Mouse (Mus musculus) embryonic facial prominence, embryonic 12.5 days (tissue): ENCODE measurements around the gene App. TPM values are rescaled to one million over a fixed set of nuclear protein-coding genes. Genes with fewer than 3 reads are reported as not detected.

ENCODE experiments used
- ATAC-seq: fragments of 200-750 bp; cut with Nextera tagmentation; 2 replicates; pipeline ENCODE4 v1.8.0; 2017; ENCODE audit not compliant: insufficient number of reproducible peaks, insufficient read depth, low FRiP score, low TSS enrichment
- H3K27ac ChIP-seq: fragments of 300-500 bp; sonication (generic); 2 replicates; pipeline ENCODE4 v1.5.1; 2016; ENCODE audit warnings: mild to moderate bottlenecking
- H3K27me3 ChIP-seq: fragments of 300-500 bp; sonication (generic); 2 replicates; pipeline ENCODE4 v1.6.1; 2016; ENCODE audit warnings: mild to moderate bottlenecking, moderate library complexity
- H3K36me3 ChIP-seq: fragments of 300-500 bp; sonication (generic); 2 replicates; pipeline ENCODE4 v1.6.1; 2016; ENCODE audit warnings: mild to moderate bottlenecking
- H3K4me1 ChIP-seq: fragments of 300-500 bp; sonication (generic); 2 replicates; pipeline ENCODE4 v1.6.1; 2016
- H3K4me2 ChIP-seq: fragments of 300-500 bp; sonication (generic); replicated peaks from 2 replicates; pipeline ENCODE4 v1.6.1; 2016; ENCODE audit warnings: mild to moderate bottlenecking, moderate library complexity
- H3K4me3 ChIP-seq: fragments of 300-500 bp; sonication (generic); 2 replicates; pipeline ENCODE4 v1.5.1; 2016; ENCODE audit warnings: mild to moderate bottlenecking
- H3K9ac ChIP-seq: fragments of 300-500 bp; sonication (generic); 2 replicates; pipeline ENCODE4 v1.6.1; 2016; ENCODE audit warnings: mild to moderate bottlenecking, moderate library complexity
- H3K9me3 ChIP-seq: fragments of 300-500 bp; sonication (generic); 2 replicates; pipeline ENCODE4 v1.6.1; 2016; ENCODE audit warnings: mild to moderate bottlenecking, moderate library complexity
- WGBS: fragments of 180-500 bp; shearing (Covaris S2); methylation state at CpG from one replicate; pipeline ENCODE4 v1.1.7; 2016; 5-methylcytosine and 5-hydroxymethylcytosine counted together
- polyA plus RNA-seq: library from polyadenylated mRNA; unstranded; fragments of >200 nt; fragmentation: Nextera tagmentation; extraction: Ambion mirVana; gene quantifications from 2 replicates; pipeline ENCODE4 v1.2.1, GENCODE M21; 2016

The App gene
- polyA plus RNA-seq, 1 experiment from 2014 or later: 224 TPM

- Histone ChIP-seq H3K36me3 (peaks cover 17% of the 10 kb centered on the region), H3K27me3 (no peaks in the 10 kb centered on the region), H3K9ac (no peak overlapping the region), H3K4me2 (no peak overlapping the region), H3K9me3 (no peaks in the 10 kb centered on the region), H3K4me3 (no peak overlapping the region), H3K4me1 (no peaks in the 10 kb centered on the region), H3K27ac (no peak overlapping the region)
- 90% methylated on average over 12 of the region's 12 CpGs for WGBS
- ATAC-seq: no peak
Observed at GRCm38 (mm10) chr16:85072624-85073023, 100.9 kb downstream of the App start.

GRCm38 (mm10) chr16:85071791-85072190 lies 101.8 kb downstream of the App start:
- Histone ChIP-seq H3K9me3 (no peaks in the 10 kb centered on the region), H3K4me2 (no peak overlapping the region), H3K27me3 (no peaks in the 10 kb centered on the region), H3K27ac (no peak overlapping the region), H3K36me3 (peaks cover 10% of the 10 kb centered on the region), H3K4me3 (no peak overlapping the region), H3K4me1 (no peaks in the 10 kb centered on the region), H3K9ac (no peak overlapping the region)
- ATAC-seq: no peak
- 95% methylated on average over 12 of the region's 12 CpGs for WGBS

- H3K9ac ChIP-seq: no peak overlapping the region
- no peak for ATAC-seq
- WGBS: 96% methylated on average over 1 of the region's 1 CpGs
- H3K4me2 ChIP-seq: no peak overlapping the region
- H3K27me3 ChIP-seq: no peaks in the 10 kb centered on the region
- no peaks in the 10 kb centered on the region for H3K9me3 ChIP-seq
- no peak overlapping the region for H3K4me3 ChIP-seq
- no peak overlapping the region for H3K27ac ChIP-seq
- H3K4me1 ChIP-seq: no peaks in the 10 kb centered on the region
- H3K36me3 ChIP-seq: peaks cover 7% of the 10 kb centered on the region
Observed at GRCm38 (mm10) chr16:85071248-85071647, 102.3 kb downstream of the App start.

- ATAC-seq: no peak
- H3K9ac ChIP-seq: no peak overlapping the region
- no peaks in the 10 kb centered on the region for H3K27me3 ChIP-seq
- H3K9me3 ChIP-seq: no peaks in the 10 kb centered on the region
- WGBS: 91% methylated on average over 13 of the region's 13 CpGs
- no peak overlapping the region for H3K27ac ChIP-seq
- no peak overlapping the region for H3K4me3 ChIP-seq
- no peak overlapping the region for H3K4me2 ChIP-seq
- H3K4me1 ChIP-seq: no peaks in the 10 kb centered on the region
- H3K36me3 ChIP-seq: peaks cover 7% of the 10 kb centered on the region; the same call in 1 of the 2 replicates
Observed at GRCm38 (mm10) chr16:85067254-85067893, 106.2 kb downstream of the App start.

GRCm38 (mm10) chr16:85066227-85066626 lies 107.3 kb downstream of the App start:
- 89% methylated on average over 11 of the region's 11 CpGs for WGBS
- no peak overlapping the region for H3K9ac ChIP-seq
- H3K27ac ChIP-seq: no peak overlapping the region
- no peaks in the 10 kb centered on the region for H3K4me1 ChIP-seq
- no peaks in the 10 kb centered on the region for H3K27me3 ChIP-seq
- H3K4me2 ChIP-seq: no peak overlapping the region
- H3K4me3 ChIP-seq: no peak overlapping the region
- H3K36me3 ChIP-seq: peaks cover 11% of the 10 kb centered on the region; the same call in 1 of the 2 replicates
- no peaks in the 10 kb centered on the region for H3K9me3 ChIP-seq
- no peak for ATAC-seq

GRCm38 (mm10) chr16:85064800-85065199 lies 108.8 kb downstream of the App start:
- H3K9ac ChIP-seq: no peak overlapping the region
- peaks cover 13% of the 10 kb centered on the region; the same call in 1 of the 2 replicates for H3K36me3 ChIP-seq
- no peaks in the 10 kb centered on the region for H3K9me3 ChIP-seq
- 83% methylated on average over 6 of the region's 6 CpGs for WGBS
- no peak overlapping the region for H3K4me2 ChIP-seq
- no peak overlapping the region for H3K27ac ChIP-seq
- no peak overlapping the region for H3K4me3 ChIP-seq
- no peaks in the 10 kb centered on the region for H3K4me1 ChIP-seq
- H3K27me3 ChIP-seq: no peaks in the 10 kb centered on the region
- no peak for ATAC-seq

- Histone ChIP-seq H3K36me3 (peaks cover 13% of the 10 kb centered on the region; the same call in 1 of the 2 replicates), H3K9me3 (no peaks in the 10 kb centered on the region), H3K4me3 (no peak overlapping the region), H3K4me1 (peaks cover 2% of the 10 kb centered on the region; the same call in 1 of the 2 replicates), H3K27ac (no peak overlapping the region), H3K27me3 (no peaks in the 10 kb centered on the region), H3K9ac (no peak overlapping the region), H3K4me2 (no peak overlapping the region)
- 88% methylated on average over 3 of the region's 3 CpGs for WGBS
- no peak for ATAC-seq
Observed at GRCm38 (mm10) chr16:85062732-85063131, 110.8 kb downstream of the App start.

- H3K9ac ChIP-seq: no peak overlapping the region
- no peak overlapping the region for H3K4me2 ChIP-seq
- H3K9me3 ChIP-seq: no peaks in the 10 kb centered on the region
- no peaks in the 10 kb centered on the region for H3K27me3 ChIP-seq
- 93% methylated on average over 4 of the region's 4 CpGs for WGBS
- peaks cover 18% of the 10 kb centered on the region; the same call in 1 of the 2 replicates for H3K36me3 ChIP-seq
- H3K4me3 ChIP-seq: no peak overlapping the region
- H3K4me1 ChIP-seq: peaks cover 2% of the 10 kb centered on the region; the same call in 1 of the 2 replicates
- no peak for ATAC-seq
- no peak overlapping the region for H3K27ac ChIP-seq
Observed at GRCm38 (mm10) chr16:85061725-85062124, 111.8 kb downstream of the App start.

- Histone ChIP-seq H3K4me1 (peaks cover 2% of the 10 kb centered on the region; the same call in 1 of the 2 replicates), H3K4me2 (no peak overlapping the region), H3K36me3 (peaks cover 32% of the 10 kb centered on the region), H3K9ac (no peak overlapping the region), H3K9me3 (no peaks in the 10 kb centered on the region), H3K27ac (no peak overlapping the region), H3K27me3 (no peaks in the 10 kb centered on the region), H3K4me3 (no peak overlapping the region)
- 64% methylated on average over 5 of the region's 5 CpGs for WGBS
- no peak for ATAC-seq
Observed at GRCm38 (mm10) chr16:85058138-85058537, 115.4 kb downstream of the App start.

- Histone ChIP-seq H3K4me1 (peaks cover 2% of the 10 kb centered on the region; the same call in 1 of the 2 replicates), H3K27me3 (no peaks in the 10 kb centered on the region), H3K36me3 (peaks cover 22% of the 10 kb centered on the region), H3K4me3 (no peak overlapping the region), H3K27ac (no peak overlapping the region), H3K9ac (no peak overlapping the region), H3K4me2 (no peak overlapping the region), H3K9me3 (no peaks in the 10 kb centered on the region)
- ATAC-seq: no peak
- WGBS: 93% methylated on average over 10 of the region's 10 CpGs
Observed at GRCm38 (mm10) chr16:85056212-85056611, 117.4 kb downstream of the App start.

GRCm38 (mm10) chr16:85053996-85054395 lies 119.6 kb downstream of the App start:
- H3K4me3 ChIP-seq: no peak overlapping the region
- no peak for ATAC-seq
- no peaks in the 10 kb centered on the region for H3K9me3 ChIP-seq
- peaks cover 20% of the 10 kb centered on the region for H3K36me3 ChIP-seq
- H3K27ac ChIP-seq: no peak overlapping the region
- 89% methylated on average over 7 of the region's 7 CpGs for WGBS
- H3K9ac ChIP-seq: no peak overlapping the region
- no peak overlapping the region for H3K4me2 ChIP-seq
- H3K27me3 ChIP-seq: no peaks in the 10 kb centered on the region
- peaks cover 2% of the 10 kb centered on the region; the same call in 1 of the 2 replicates for H3K4me1 ChIP-seq

GRCm38 (mm10) chr16:85047310-85047709 lies 126.3 kb downstream of the App start:
- H3K27ac ChIP-seq: no peak overlapping the region
- 55% methylated on average over 6 of the region's 6 CpGs for WGBS
- no peak for ATAC-seq
- no peak overlapping the region for H3K9ac ChIP-seq
- H3K4me1 ChIP-seq: no peaks in the 10 kb centered on the region
- no peak overlapping the region for H3K4me3 ChIP-seq
- peaks cover 13% of the 10 kb centered on the region; the same call in 1 of the 2 replicates for H3K36me3 ChIP-seq
- no peaks in the 10 kb centered on the region for H3K27me3 ChIP-seq
- no peak overlapping the region for H3K4me2 ChIP-seq
- H3K9me3 ChIP-seq: no peaks in the 10 kb centered on the region
